Mouse (Mus musculus): ENCODE data around the gene Klhl32. TPM values are rescaled to one million over a fixed set of nuclear protein-coding genes. Genes with fewer than 3 reads are reported as not detected.

Klhl32 gene
- polyA plus RNA-seq, 1 experiment: not detected

DNA sequence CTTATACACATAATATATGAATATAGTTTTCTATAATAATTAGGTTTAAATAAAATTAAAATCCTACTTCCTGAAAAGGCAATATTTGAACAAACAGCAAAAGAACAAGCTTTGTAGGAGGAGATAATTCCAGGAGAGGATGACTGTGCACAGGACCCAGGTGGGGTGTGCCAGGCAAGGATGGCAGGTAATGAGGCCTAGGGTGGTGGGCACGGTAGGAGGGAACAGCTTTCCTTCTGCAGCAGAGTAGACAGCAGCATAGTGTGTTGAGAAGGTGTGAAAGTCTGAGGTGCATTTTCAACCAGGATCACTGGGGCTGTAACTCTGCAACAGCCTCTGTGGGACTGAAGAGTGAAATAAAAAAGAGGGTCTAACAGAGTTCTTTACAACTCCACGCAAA is 85.0 kb downstream of the Klhl32 start:
- 78% methylated on average over 2 of the region's 2 CpGs for WGBS
- Histone ChIP-seq H3K4me3 (ENCODE audit: insufficient read depth, low read depth, low read length) (no peak overlapping the region), H3K4me1 (ENCODE audit: control insufficient read depth, insufficient read depth, low read length) (no peaks in the 10 kb centered on the region), H3K27ac (ENCODE audit: insufficient read depth, low read depth, low read length) (no peak overlapping the region)
- TF ChIP-seq POLR2A (IDR thresholded peaks at IDR 0.05; ENCODE audit: insufficient read depth, low read depth, low read length): no peak
- TF ChIP-seq CTCF (IDR thresholded peaks at IDR 0.05; ENCODE audit: insufficient read depth, low read depth, low read length): no peak

- H3K4me3 ChIP-seq (ENCODE audit: insufficient read depth, low read depth, low read length): no peak overlapping the region
- no peak overlapping the region for H3K27ac ChIP-seq (ENCODE audit: insufficient read depth, low read depth, low read length)
- 36% methylated on average over 3 of the region's 3 CpGs for WGBS
- H3K4me1 ChIP-seq (ENCODE audit: control insufficient read depth, insufficient read depth, low read length): no peaks in the 10 kb centered on the region
- no peak for TF ChIP-seq POLR2A (IDR thresholded peaks at IDR 0.05; ENCODE audit: insufficient read depth, low read depth, low read length)
- no peak for TF ChIP-seq CTCF (IDR thresholded peaks at IDR 0.05; ENCODE audit: insufficient read depth, low read depth, low read length)
Measured at GRCm38 (mm10) chr4:24765469-24765868, 85.5 kb downstream of the Klhl32 start.

DNA sequence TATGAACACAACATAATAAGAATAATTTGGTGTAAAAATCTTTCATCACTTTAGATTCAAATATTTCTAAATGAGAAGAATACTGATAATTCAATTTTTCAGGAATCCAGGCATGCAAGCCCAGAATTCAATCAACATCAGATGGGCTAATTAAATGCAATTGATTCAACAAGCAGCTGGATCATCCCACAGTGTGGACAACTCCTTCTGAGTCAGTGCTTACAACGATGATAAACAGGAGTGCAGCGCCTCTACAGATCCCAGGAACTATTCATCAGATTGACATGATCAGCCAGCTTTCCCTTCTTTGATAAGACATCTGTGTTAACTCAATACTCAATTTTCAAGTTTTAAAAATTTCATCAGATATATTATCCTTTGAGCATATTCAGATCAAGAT is 86.4 kb downstream of the Klhl32 start:
- TF ChIP-seq POLR2A (IDR thresholded peaks at IDR 0.05; ENCODE audit: insufficient read depth, low read depth, low read length) (no peak), CTCF (IDR thresholded peaks at IDR 0.05; ENCODE audit: insufficient read depth, low read depth, low read length) (no peak)
- 56% methylated on average over 2 of the region's 2 CpGs for WGBS
- Histone ChIP-seq H3K27ac (ENCODE audit: insufficient read depth, low read depth, low read length) (no peak overlapping the region), H3K4me1 (ENCODE audit: control insufficient read depth, insufficient read depth, low read length) (no peaks in the 10 kb centered on the region), H3K4me3 (ENCODE audit: insufficient read depth, low read depth, low read length) (no peak overlapping the region)

DNA sequence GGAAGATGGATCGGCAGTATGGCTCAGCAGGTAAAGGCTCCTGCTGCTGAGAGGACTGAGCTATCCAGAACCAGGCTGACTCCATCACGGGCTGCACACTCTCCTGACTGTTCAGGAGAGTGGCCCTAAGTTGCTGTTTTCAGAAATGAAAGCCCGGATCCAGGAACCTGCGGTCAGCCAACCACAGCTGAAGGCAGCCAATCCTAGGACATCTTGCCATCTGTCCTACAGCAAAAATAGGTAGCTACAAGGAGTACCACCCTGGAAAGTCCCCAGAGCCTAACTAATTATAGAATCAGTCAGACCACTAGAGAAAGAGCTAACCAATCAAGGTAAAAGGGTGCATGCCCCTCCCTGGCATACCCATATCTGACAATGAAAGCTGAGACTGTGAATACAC is 87.5 kb downstream of the Klhl32 start:
- Histone ChIP-seq H3K27ac (ENCODE audit: insufficient read depth, low read depth, low read length) (no peak overlapping the region), H3K4me1 (ENCODE audit: control insufficient read depth, insufficient read depth, low read length) (no peaks in the 10 kb centered on the region), H3K4me3 (ENCODE audit: insufficient read depth, low read depth, low read length) (no peak overlapping the region)
- WGBS: 92% methylated on average over 4 of the region's 4 CpGs
- TF ChIP-seq POLR2A (IDR thresholded peaks at IDR 0.05; ENCODE audit: insufficient read depth, low read depth, low read length) (no peak), CTCF (IDR thresholded peaks at IDR 0.05; ENCODE audit: insufficient read depth, low read depth, low read length) (no peak)

DNA sequence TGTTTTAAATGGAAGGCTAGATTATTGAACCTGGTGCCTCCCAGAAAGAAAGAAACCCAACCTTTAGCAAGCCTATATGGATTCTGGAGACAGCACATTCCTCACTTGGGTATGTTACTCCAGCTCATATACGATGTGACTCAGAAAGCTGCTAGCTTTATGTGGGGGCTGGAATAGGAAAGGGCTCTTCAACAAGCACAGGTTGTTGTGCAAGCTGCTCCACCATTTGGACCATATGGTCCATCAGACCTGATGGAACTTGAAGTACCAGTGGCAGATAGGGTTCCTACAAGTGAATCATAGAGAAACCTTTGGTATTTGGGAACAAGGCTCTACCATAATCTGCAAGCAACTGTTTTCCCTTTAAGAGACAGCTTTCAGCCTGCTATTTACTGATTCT is 92.0 kb downstream of the Klhl32 start:
- WGBS: 85% methylated on average over 1 of the region's 1 CpGs

DNA sequence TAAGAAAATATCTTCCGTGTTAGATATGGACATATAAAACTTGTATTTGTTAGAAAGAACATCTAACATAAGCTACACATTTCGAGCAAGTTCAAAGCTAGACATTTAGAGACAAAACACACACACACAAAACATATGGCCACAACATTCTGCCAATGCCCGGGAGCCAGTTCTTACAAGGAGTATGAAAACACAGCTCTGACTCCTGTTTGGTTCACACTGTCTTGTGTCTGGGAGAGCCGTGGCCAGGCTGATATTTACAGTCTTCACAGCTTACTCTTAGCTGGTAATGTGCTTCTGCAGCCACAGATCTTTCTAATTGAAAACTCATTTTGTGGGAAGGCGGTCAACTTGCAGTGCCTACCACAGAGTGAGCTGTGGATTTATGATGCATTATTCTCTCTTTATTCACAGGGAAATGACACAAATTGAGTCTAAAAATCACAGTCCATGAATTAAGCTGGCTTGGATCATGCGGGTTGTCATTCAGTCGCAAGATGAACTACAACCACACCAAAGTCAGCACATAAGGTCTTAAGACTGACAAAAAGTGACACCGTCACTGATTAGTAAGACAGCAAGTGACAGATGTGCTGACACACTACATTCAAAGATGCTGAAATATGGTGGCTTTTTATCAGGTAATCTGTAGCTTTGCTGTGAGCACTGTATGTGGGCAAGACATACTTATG is 98.3 kb downstream of the Klhl32 start:
- TF ChIP-seq POLR2A (IDR thresholded peaks at IDR 0.05; ENCODE audit: insufficient read depth, low read depth, low read length) (no peak), CTCF (IDR thresholded peaks at IDR 0.05; ENCODE audit: insufficient read depth, low read depth, low read length) (no peak)
- Histone ChIP-seq H3K27ac (ENCODE audit: insufficient read depth, low read depth, low read length) (no peak overlapping the region), H3K4me1 (ENCODE audit: control insufficient read depth, insufficient read depth, low read length) (peaks cover 4% of the 10 kb centered on the region; the same call in 1 of the 2 replicates), H3K4me3 (ENCODE audit: insufficient read depth, low read depth, low read length) (no peak overlapping the region)
- WGBS: 82% methylated on average over 8 of the region's 8 CpGs

More for the DNA sequence above, 92.0 kb downstream of the Klhl32 start:
- Histone ChIP-seq H3K4me1 (ENCODE audit: control insufficient read depth, insufficient read depth, low read length) (peaks cover 2% of the 10 kb centered on the region; the same call in 1 of the 2 replicates), H3K27ac (ENCODE audit: insufficient read depth, low read depth, low read length) (no peak overlapping the region), H3K4me3 (ENCODE audit: insufficient read depth, low read depth, low read length) (no peak overlapping the region)
- TF ChIP-seq POLR2A (IDR thresholded peaks at IDR 0.05; ENCODE audit: insufficient read depth, low read depth, low read length) (no peak), CTCF (IDR thresholded peaks at IDR 0.05; ENCODE audit: insufficient read depth, low read depth, low read length) (no peak)

GRCm38 (mm10) chr4:24737080-24737479 is 113.8 kb downstream of the Klhl32 start:
- TF ChIP-seq POLR2A (IDR thresholded peaks at IDR 0.05; ENCODE audit: insufficient read depth, low read depth, low read length) (no peak), CTCF (IDR thresholded peaks at IDR 0.05; ENCODE audit: insufficient read depth, low read depth, low read length) (no peak)
- Histone ChIP-seq H3K4me3 (ENCODE audit: insufficient read depth, low read depth, low read length) (no peak overlapping the region), H3K27ac (ENCODE audit: insufficient read depth, low read depth, low read length) (no peak overlapping the region), H3K4me1 (ENCODE audit: control insufficient read depth, insufficient read depth, low read length) (no peaks in the 10 kb centered on the region)
- WGBS: 68% methylated on average over 6 of the region's 6 CpGs

DNA sequence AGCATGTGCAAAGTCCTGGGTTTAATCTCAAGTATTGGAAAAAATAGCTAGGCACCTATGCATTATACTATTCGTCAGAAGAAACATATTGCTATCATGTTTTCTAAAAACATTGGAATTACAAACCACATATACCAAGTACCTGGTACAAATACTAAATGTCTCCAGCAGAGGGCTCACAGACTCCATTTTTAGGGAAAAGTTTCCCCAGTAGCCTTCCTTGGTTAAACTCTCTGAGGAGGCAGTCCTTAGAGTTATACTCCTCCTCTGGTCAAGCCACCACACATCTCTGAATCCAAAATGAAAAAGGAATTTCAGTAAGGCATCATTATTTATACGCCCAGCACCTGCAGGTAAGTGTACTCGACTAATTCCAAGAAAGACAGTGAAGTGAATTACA is 130.1 kb downstream of the Klhl32 start:
- 27% methylated on average over 3 of the region's 3 CpGs for WGBS
- H3K4me1 ChIP-seq (ENCODE audit: control insufficient read depth, insufficient read depth, low read length): no peaks in the 10 kb centered on the region
- no peak overlapping the region for H3K27ac ChIP-seq (ENCODE audit: insufficient read depth, low read depth, low read length)
- no peak overlapping the region for H3K4me3 ChIP-seq (ENCODE audit: insufficient read depth, low read depth, low read length)
- TF ChIP-seq POLR2A (IDR thresholded peaks at IDR 0.05; ENCODE audit: insufficient read depth, low read depth, low read length) (no peak), CTCF (IDR thresholded peaks at IDR 0.05; ENCODE audit: insufficient read depth, low read depth, low read length) (no peak)

GRCm38 (mm10) chr4:24715559-24715958 is 135.4 kb downstream of the Klhl32 start:
- Histone ChIP-seq H3K4me1 (ENCODE audit: control insufficient read depth, insufficient read depth, low read length) (no peaks in the 10 kb centered on the region), H3K4me3 (ENCODE audit: insufficient read depth, low read depth, low read length) (no peak overlapping the region), H3K27ac (ENCODE audit: insufficient read depth, low read depth, low read length) (no peak overlapping the region)
- 55% methylated on average over 4 of the region's 4 CpGs for WGBS
- TF ChIP-seq POLR2A (IDR thresholded peaks at IDR 0.05; ENCODE audit: insufficient read depth, low read depth, low read length) (no peak), CTCF (IDR thresholded peaks at IDR 0.05; ENCODE audit: insufficient read depth, low read depth, low read length) (no peak)

All from olfactory bulb, adult 2 months (tissue).